Mouse (Mus musculus) gonadal fat pad, adult 2 months (tissue): ENCODE data around the gene Nr2e3. TPM values are rescaled to one million over a fixed set of nuclear protein-coding genes. Genes with fewer than 3 reads are reported as not detected.
"Not testable (repeated sequence)": the region's sequence is repeated elsewhere in the genome, so short reads cannot be mapped to it uniquely, and the experiment has no call there.

ENCODE experiments used
- DNase-seq: peaks from one replicate; pipeline ENCODE4 v3.0.0-alpha.2; 2012; ENCODE audit warnings: low read depth
- polyA plus RNA-seq: library from polyadenylated mRNA; depleted of rRNA; stranded (reverse); fragments of >200 nt; gene quantifications from 2 replicates; pipeline ENCODE4 v1.2.3, GENCODE M21; 2012; rRNA removed

Gene Nr2e3
- polyA plus RNA-seq, 1 experiment = not detected

GRCm38 (mm10) chr9:59949981-59950380 is 10.5 kb downstream of the Nr2e3 start:
- DNase-seq = no peak

DNA sequence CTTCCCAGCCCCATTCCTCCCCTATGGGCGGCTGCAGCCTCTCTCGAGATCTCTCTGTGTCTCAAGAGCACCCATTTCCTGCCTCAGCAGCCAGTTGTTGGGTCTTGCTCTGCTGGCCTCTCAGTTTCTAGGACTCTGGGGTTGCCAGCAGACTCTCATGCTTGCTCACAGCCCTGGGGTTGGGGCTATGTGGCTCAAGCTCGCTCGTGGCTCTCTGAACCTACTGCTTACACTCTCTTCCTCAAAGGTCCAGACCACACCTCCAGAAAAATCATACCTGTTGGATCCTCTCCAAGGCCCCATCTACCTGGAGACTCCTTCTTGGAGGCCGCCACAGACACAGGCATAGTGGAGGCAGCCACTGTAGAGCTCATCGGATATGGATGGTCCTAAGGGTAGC is 10.9 kb downstream of the Nr2e3 start:
- DNase-seq = no peak

GRCm38 (mm10) chr9:59948691-59949250 is 11.7 kb downstream of the Nr2e3 start:
- no peak for DNase-seq

- DNase-seq = no peak
These were observed 12.2 kb downstream of the Nr2e3 start for GRCm38 (mm10) chr9:59948226-59948625.

GRCm38 (mm10) chr9:59947271-59947670 is 13.2 kb downstream of the Nr2e3 start:
- no peak for DNase-seq

DNA sequence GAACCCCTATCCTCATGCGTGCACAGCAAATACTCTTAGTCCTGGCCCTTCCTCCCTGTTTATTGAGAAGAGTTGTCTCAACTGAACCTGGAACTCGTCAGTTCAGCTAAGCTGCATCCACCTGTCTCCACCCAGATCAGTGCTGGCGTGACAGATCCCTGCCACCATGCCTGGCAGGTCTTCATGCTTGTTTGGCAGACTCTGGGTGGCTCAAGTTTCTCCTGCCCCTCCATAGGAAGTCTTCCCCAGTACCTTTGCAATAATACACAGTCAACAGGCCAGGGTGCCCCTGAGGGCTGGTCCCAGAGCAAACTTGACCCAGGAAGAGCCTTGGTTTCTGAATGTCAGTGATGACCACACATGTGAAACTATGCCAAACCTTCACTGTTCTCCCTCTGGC is 15.2 kb downstream of the Nr2e3 start:
- DNase-seq = no peak

DNA sequence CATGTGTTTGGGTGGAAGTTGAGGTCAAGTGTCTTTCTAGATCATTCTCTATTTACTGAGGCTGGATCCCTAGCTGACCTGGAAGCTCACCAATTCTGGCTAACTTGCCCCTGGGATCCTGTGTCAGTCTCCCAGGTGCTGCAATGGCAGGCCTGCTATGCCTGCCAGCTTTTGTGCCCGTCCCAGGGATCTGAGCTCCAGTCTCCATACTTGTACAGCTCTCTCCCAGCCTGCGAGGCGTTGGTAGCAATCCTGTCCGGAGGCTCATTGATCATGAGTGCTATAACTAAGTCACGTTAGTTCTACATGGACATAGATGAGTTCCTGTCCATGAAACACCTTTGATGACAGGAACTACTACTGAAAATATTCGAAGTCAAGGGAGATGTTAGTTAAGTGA is 16.6 kb downstream of the Nr2e3 start:
- no peak for DNase-seq

DNA sequence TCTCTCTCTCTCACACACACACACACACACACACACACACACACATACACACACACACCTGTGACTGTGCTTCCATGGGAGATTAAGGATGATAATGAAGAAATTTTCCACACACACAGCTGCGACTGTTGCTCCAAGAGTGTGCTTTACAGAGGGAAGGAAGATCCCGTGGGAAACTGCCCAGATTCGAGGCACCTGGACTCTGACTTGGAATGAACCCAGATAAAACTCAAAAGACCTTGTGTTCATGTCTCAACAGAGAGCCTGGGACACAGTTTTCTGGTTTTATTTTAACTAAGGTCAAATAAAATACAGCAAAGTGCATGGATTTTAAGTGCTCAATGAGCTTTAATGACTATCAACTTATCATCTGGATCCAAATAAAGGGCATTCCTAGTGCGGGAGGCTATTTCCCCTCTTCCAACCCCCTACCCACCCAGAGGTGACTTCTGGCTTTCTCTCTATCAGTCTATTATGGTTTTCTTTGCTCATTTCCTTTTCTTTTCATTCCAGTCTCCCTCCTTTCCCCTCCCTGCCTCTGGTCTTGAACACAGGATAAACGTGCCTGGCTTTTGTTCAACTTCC is 17.9 kb downstream of the Nr2e3 start:
- no peak for DNase-seq

- DNase-seq = no peak
These were observed 18.5 kb downstream of the Nr2e3 start for GRCm38 (mm10) chr9:59941885-59942350.

DNA sequence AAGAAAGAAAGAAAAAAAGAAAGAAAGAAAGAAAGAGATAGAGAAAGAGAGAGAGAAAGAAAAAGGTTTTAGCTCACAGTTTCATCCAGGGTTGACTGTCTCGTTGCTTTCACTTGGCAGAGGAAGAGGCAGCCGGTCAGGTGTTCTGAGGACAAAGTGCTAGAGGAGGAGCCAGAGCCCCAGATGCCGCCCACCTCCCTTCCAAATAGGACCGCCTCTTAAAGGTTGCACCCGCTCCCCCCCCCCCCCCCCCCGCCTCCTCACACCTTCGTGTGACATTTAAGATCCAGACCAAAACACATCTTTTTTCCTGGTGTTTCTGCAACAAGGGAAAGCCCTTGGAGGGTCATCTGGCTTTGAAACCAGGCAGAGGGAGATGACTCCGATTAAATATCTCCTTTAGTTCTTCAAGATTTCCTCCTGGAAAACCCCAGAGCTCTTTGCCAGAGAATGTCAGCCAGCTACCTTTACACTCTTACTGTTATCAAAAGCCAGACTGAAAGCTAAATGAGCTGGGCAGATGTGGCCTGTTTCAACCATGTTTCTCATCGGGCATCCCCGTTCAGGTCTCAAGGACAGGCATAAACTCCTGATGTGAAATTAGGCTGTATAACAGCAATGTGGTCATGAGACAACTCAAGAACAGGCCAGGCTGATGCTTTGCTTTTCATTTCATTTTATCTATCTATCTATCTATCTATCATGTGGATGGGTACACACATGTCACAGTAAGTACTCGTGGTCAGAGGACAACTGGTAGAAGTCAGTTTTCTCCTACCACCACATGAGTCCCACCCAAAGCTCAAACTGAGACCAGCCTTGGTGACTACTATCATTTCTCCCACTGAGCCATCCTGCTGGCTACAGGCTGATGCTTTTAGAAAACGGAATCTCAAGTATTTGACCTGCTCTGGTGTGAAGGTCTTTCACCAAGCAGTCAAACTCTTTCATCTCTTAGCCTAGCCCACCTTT is 19.3 kb downstream of the Nr2e3 start:
- no peak for DNase-seq

DNA sequence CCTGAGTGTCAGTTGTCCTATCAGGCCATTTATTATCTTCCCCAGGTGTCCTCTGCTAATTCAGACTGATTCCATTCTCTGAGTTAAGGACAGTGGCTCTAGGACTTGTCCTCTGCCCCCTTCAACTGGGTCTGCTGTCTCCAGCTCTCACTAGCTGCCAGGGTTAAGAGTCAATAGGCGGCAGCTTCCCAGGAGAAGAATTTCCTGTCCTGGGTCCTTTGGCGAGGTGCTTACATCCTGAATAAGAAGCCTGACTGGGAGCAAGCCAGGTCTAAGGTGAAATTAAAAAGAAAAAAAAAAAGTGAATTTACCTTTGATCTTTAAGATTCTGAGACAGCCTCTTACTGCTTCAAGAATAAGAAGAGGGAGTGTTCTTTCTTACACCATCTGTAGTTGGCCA is 20.8 kb downstream of the Nr2e3 start:
- DNase-seq = no peak

- no peak for DNase-seq
These were observed 21.9 kb downstream of the Nr2e3 start for GRCm38 (mm10) chr9:59938529-59938928.

GRCm38 (mm10) chr9:59935866-59936265 is 24.6 kb downstream of the Nr2e3 start:
- not testable (repeated sequence) for DNase-seq

DNA sequence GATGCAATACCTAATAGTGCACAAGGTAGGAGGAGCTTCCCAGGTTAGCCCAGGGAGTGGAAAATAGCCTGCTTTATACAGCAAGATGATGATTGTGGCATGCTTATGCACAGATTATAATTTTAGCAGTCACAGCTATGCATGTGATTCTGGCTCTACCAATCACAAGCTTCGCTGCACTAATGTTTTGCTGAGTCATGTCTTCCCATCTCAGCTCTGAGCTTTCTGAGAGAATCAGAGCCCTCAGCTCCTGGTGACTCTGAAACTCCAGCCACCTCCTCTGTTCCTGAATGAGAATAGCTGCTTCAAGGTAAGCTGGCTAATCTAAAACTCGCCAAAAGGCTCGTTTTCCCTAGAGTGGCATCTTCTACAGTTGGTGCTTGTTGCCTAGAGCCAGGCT is 30.2 kb downstream of the Nr2e3 start:
- DNase-seq = no peak

GRCm38 (mm10) chr9:59914761-59915160 is 45.7 kb downstream of the Nr2e3 start:
- no peak for DNase-seq

DNA sequence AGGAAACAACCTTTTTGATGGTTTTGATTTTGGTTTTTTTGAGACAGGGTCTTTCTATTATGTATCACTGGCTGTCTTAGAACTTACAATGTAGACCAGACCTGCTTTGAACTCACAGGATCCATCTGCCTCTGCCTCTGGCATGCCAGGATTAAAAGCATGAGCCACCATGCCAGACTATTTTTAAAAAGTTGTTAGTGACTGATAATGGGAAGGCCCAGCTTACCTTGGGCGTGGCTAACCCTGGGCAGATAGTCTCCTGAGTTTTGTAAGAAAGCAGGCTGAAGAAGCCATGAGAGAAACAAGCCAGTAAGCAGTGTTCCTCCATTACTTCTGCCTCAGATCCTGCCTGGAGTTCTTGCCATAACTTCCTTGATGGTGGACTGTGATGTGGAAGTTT is 57.1 kb downstream of the Nr2e3 start:
- no peak for DNase-seq

Other genes with a start within 250 kb of the Nr2e3 start
- gene Senp8, start 209.9 kb downstream of the Nr2e3 start, polyA plus RNA-seq = 8.2 and 8.5 TPM in 2 replicates
- gene Myo9a, start 209.8 kb downstream of the Nr2e3 start, polyA plus RNA-seq = 6.1 TPM in 2 replicates